Mouse (Mus musculus) MEL-GATA-1-ER (cell line): ENCODE data around the gene Upp2.

Source experiments
- DNase-seq: peaks from one replicate; pipeline ENCODE4 v3.0.0-alpha.2; 2012; ENCODE audit warnings: low read depth; ENCODE audit errors: extremely low read depth

Gene Upp2

DNA sequence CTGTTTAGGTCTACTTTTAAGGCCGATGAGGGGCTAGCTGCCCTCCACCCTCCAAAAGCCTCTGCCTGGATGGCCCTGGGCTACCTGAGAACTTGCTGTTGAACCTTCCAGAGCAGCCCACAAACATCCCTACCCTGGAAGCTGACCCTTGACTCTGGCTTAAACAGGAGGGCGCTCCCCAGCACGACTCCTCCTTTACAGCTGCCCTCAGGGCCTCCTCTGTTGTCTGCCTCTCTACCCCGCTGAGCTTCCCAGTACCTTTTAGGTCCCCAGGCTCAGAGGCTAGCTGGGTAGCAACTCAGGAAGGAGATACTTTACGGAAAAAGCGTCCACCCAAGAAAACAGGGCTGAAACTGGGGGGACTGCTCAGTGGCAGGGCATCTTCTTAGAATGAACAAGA, 15.2 kb upstream of the Upp2 start:
- DNase-seq = no peak

DNA sequence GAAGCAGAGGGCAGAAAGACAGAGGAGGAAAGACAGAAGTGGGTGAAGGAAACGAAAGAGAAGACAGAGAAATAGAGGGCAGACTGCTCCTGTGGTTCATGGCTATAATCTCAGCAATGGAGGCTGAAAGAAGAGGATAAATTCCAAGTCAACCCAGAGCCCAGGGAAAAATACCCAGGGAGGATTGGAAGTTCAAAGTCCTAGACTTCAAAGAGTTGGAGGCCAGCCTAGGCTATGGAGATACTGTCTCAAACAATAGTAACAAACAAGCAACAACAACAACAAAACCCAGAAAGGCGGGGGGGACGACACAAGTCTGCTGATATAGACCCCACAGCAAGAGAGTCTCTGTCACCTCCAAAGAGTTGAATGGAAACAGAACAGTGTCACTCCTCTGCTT, 14.8 kb upstream of the Upp2 start:
- no peak for DNase-seq

DNA sequence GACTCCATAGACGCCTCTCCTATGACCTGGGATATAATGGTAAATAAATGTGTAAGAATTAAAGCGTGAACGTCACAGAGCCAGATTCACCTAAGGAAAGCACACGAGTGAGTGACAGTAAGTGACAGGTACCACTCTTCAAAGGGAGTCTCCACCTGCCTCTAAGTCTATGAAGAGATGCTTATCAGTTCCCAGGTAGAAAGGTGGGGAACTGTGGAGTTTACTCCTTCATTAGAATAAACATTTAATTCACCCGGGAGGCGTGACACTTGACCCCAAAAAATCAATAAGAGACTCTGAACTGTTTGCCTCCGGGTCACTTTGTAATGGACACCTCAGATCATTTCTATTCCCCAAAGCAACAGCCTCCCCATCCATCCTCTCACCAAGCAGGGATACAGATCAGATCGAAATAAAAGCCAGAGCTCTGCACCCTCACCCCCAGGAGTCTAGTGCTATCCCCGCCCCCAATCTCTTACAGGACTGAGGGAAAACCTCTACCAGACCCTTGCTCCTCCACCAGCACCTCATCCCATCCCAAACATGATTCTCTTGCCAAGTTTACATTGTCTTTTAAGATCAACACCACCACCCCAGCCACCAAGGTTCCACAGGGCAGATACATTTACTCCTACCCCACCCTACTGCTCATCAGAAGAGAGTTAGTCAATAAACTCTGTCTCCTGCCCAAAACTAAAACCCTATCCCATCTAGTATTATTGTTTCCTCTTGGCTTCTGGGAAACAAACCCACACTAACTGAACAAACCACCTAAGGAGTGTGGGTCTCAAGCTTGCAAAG, 9.9 kb upstream of the Upp2 start:
- no peak for DNase-seq

DNA sequence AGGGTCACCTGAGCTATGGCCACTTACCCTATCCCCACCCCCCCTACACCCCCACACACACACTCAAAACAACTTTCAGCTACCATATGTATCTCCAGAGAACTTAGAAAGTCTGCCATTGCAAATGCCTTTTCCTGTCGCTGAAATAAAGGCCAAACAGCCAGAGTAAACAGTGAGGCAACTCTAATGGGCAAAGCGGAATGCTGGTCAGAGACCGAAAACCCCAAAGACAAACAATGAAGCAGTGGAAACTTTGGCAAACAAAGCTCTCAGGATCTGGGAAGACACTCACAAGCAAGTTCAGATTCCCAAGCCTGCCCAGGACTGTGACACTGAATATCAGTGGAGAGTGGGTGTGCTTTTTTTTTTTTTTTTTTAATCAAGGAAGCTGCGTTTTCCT, 5.0 kb upstream of the Upp2 start:
- DNase-seq = no peak

DNA sequence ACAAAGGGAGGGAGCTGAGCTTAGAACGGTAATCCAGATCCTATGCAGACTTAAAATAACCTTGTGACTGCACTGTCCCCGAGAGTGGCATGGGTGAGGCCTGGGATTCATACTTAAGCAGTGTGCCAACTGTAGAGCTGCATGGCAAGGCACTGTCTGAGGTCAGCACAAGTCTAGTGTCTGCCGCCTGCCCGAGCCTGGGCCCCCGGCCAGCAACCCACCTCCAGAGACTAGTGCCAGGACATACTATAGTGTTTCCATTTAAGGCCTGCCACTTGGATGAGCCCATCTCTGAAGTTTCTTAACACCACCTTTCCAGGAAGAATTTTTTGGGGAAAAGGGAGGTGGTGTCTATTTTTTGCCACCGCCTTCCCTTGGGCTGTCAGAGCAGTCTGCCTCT, 1.8 kb upstream of the Upp2 start:
- no peak for DNase-seq

DNA sequence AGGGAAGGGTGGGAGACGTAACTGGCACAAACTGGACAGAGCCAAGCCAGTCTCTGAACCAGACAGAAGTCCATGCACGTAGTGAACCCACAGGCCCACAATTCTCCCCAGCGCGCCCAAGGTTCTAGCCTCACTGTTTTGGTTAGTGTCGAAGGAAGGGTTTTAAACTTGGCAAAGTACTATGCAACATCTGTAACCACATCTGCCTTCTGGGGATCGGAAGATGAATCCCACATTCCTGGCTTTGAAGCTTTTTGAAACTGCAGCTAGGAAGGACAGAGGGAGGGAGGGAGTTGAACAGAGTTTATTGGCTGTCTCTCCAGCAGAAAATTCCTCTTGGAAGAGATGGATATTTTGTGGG, 1.1 kb upstream of the Upp2 start:
- no peak for DNase-seq

DNA sequence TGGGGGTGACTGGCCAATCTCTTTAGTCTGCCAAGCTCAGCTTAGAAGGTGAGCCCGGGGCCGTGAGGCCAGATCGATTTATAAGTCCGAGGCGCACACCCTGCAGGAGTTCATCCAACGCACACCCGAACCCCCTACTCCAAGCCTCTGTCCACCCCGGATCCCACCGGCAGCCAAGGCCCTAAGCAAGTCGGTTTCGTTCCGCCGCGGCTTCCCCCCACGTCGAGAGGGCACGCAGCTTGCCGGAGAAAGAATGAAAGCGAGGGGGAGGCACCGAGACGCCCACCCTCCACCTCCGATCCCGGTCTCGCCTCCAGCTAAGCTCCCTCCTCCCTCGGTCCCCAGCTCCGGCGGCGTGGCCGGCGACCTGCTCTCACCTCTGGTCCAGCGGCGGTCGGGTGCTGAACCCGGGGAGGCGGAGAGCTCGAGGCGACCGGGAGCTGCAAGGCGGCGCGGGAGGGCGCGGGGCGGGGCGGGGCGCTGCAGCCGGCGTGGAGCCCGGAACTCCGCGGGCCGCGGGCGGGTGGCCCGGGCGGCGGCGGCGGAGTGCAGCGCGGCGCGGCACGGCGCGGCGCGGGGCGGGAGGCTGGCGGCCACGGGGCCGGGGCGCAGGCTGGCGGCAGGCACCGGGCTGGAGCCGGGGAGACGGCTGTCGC, 560 bp upstream of the Upp2 start:
- no peak for DNase-seq

DNA sequence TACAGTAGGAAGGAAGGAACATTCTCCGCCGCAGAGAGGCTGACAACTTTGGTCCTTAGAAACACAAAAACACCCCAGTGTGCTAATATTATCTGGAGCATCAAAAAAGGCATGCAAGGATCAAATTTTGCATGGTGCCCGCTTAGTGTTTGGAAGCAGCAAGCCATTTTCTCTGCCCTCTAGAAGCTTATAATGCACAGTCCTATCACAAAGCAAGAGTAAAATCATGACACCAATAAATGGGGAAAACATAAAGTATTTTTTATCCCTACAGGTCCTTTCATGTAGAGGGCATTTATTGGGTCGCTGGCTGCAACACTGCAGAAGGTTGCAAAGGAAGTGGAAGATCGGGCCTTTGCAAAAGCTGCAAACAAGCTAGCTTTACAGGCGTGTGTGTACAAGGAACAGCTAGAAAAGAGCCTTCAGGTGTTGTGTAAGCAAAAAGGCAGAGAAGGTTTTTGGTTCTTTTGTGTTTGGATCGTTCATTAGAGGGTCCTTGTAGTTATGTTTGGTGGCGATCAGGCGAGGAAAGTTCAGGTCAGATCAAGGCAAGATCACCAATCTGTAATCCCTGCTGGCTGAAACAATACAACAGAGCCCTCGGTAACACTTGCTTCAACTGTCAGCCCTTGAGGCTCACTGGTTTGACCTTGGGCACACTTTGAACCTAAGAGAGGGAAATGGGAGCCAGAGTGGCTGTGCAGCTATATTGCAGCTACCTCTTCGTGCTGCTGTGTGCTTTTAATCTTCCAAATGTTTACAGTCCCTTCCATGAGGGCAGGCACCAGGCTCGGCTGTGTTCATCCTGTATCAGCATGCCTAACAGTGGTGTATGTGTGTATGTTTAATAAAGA, 995 bp downstream of the Upp2 start:
- DNase-seq = no peak

DNA sequence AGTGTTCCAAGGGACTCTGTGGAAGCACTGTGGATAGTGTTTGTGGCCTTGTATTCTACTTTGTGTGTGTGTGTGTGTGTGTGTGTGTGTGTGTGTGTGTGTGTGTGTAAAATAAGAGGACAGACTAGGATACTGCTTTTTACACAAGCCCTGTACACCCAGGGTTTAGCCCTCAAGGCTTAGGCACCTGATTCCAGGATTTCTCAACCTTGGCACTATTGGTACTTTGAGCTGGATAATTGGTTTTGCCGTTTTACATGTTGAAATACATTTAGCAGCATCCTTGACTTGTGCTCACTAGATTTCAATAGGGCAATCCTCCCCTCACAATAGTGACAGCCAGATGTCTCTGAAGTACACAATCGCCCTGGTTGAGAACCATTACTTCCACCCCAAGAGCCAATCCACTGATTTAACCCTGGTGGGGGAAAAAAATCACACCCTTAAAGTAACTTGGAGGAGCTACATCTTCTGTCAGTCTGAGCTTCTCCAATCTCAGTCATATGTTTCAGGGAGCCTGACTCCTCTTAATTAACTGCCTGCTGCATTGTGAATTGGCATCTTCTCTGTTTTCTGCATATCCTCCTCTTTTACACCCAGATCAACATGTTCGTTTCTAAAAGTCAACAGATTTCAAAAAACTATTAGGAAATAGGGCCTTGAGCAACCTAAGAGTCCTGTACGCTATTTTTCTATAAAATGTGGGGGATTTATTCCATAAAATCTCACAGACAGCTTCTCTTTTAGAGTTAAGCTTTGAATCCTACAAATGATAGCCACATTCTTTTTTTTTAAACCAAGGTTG, 1.9 kb downstream of the Upp2 start:
- DNase-seq = no peak

DNA sequence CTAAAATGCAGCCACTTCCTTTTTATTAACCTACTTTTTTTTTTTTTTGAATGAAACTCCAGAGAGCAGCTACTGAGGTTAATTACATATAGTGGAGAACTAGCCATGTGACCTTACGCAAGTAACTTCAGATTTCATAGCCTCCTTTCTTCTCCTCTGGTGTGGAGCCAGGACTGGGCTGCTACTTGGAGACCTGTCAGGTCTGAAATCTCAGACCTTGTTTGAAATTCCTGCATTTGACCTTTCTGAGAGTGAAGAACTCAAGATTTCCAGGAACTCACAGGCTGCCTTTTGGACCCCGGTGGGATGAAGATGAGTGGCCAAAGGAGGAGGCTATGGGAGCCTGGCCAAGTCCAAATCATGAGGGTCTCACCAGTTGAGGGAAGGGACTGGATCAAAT, 7.1 kb downstream of the Upp2 start:
- no peak for DNase-seq

DNA sequence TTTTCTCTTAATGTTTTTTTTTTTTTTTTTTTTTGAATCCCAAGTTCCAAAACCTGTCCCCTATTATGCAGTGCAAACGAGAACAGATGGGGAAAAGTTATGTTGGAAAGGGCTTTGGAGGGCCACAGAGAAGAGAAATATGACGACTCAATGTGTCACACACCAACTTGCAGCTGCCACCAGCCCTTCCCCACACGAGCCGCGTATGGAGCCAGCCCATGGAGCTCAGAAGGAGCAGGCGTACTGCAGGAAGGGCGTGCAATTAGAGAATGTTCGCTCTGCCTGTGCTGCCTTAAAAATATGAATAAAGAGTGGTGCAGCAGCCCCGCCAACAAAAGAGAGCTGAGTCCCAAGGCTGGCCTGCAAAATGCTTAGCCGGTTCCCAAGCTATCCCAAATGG, 19.2 kb downstream of the Upp2 start:
- DNase-seq = no peak

DNA sequence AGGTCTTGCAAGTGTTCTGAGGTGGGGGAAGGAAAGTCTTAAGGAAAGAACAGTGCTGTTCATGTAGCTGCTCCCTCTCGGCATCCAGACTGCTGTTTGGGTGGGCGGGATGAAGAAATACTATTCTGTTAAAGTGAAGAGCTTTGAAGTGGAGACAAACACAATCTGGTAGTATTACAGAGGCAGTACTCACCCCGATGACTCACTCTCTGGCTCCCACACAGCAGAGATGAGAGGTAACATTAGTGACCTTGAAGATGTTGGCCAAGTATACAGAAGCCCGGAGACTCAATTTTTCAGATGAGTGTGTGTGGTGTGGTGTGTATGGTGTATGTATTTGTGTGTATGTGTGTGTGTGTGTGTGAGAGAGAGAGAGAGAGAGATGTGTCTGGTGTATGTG, 22.5 kb downstream of the Upp2 start:
- DNase-seq = no peak

DNA sequence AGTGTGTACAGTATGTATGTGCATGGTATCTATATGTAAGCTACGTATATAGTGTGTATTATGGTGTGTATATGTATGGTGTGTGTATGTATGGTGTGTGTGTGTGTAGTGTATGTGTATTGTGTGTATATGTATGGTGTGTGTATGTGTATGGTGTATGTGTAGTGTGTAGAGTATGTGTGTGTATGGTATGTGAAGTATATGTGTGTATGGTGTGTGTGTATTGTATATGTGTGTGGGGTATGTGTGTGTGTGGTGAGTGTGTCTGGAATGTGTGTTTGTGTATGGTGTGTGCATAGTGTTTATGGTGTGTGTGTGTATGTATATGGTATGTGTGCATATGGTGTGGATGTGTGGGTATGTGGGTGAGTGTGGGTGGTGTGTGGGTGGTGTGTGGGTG, 23.0 kb downstream of the Upp2 start:
- DNase-seq = no peak

DNA sequence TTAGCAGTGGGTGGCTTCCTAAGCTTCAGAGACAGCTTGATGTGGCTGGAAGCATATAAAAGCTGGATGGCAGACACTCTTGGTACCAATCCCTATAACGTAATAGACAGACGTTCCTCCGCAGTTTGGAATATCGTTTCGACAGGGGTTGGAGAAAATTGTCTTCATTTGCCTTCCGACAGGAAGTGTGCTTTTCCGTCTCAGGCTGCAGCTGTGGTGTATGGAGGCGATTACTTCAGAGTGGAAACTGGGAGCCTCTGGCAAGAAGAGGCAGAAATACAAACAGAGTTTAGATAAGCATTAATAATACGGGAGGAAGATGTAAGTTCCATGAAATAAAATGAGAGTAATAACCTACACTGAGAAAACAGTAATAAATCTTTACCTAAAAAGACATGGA, 28.3 kb downstream of the Upp2 start:
- DNase-seq = no peak

DNA sequence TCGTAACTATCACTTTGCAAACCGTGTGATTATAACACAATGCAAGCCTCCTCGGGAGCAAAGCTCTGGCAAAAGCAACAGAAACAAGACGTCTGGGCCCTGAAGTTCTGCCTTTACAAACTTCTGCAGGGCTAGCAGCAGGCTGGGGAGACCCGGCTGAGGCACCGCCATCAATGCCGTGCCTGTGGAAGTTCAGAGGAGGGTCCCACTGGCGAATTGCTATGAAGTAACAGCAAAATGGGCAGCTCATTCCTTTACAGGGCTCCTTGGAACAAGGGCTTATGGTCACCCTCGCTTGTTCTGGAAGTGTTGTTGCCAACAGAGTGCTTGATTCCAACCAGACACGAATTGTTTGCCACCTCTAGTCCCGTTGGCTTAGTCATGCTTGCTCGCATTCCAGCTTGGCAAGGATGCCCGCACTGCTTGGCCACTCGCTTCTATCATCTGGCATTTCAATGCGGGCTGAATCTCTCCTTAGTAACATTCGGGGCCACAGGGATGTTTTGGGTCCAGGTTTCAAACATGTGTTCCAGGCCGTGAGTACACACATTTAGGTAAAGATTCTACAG, 29.8 kb downstream of the Upp2 start:
- DNase-seq = no peak

DNA sequence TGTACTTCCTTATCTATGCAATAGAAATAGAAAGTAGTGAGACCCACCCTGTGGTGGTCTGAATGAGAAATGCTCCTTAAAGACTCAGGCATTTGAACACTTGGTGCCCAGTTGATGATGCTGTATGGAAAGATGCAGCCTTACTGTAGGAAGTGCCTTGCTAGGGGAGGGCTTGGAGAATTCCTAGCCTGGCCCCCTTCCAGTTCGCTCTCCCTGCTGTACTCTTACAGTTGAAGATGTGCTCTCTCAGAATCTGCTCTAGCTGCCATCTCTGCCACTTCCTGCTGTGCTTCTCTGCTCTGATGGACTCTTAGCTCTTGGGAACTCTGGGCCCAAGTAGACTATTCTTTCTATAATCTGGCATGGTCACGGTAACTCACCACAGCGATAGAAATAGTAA, 30.5 kb downstream of the Upp2 start:
- no peak for DNase-seq

DNA sequence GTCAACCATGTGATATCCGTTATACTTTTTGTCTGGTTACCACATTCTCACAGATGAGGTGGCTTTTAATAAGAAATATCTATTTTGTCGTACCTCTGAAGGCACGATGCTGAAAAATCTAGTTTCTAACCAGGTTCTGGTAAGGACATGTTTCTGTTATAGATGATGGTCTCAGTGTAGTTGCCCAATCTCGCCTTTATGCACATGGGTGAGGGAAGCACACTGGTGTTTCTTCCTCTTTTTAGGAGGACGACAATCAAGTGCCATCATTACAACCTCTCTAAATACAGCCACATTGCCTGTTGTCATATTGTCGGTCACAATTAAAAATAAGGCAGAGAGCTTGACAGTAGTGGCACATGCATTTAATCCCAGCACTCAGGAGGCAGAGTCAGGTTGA, 32.5 kb downstream of the Upp2 start:
- no peak for DNase-seq

DNA sequence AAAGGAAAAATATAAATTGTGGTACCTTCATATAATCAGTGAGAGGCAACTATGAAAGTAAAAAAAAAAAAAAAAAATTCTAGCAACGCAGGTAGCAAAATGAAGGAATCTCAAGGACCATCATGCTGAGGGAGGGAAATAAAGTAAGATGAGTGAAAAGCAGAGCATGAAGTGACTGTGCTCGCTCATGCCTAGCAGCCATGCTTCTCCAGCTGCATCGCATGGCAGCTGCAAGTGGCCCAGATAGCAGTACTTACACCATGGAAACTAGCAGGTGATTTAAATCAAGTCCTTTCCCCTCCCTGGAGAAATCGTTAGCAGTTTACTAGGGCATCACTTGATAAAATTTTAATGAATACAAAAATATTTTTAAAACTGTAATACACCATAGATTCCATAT, 34.3 kb downstream of the Upp2 start:
- no peak for DNase-seq

DNA sequence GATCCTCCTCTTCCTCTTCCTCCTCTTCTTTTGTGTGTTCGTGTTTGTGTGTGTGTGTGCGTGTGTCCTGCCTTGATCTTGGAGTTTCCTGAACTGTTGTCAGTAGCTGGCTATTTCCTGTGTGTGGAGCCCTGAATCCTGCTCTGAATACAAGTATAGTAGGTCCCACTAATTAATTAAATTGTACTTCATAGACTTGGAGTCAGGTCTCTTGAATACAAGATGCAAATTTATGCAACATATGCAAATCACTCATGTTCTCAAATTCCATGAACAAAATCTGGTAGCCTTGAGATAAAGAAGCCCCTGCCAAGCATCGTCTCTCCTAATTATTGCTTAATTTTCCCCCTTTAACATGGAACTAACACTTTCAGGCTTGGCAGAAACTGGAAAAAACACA, 36.3 kb downstream of the Upp2 start:
- DNase-seq = no peak

DNA sequence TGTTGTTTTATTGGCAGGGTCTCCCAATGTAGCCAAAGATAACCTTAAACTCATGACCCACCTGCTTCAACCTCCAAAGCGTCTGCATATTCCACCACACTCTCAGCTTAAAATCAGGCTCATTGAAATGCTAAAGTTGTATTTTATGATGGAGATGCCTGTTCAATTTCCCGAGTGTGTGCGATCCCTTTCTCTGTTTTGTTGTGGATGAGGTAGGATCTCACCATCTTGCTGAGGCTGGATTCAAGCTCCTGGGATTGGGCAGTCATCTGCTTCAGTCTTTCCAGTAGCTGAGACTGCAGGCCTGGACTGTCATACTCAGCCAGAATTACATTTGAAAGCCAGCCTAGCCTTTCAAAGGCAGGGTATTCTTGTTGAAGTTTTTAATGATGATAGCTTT, 37.7 kb downstream of the Upp2 start:
- no peak for DNase-seq

DNA sequence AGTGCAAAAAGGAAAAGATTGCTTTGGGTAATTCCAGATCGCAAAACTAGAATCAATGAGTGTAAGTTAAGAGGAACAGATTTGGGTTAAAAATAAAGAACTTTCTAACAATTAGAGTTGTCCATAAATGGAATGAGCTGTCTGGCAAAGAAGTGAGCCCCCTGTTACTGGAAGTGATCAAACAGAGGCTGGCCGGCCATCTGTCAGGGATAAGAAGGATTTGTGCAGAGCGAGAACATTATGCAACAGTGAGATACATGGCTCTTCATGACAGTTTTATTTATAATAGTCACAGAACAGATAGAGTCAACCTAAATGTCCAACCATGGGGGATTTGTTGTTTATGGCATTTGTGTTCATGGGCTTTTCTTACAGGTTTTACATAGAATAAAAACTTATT, 46.6 kb downstream of the Upp2 start:
- DNase-seq = no peak
